Mouse (Mus musculus) retina, adult 2 months (tissue): ENCODE measurements around the gene Egflam.

ENCODE experiments used
- DNase-seq: peaks from one replicate; pipeline ENCODE4 v3.0.0-alpha.2; 2012; ENCODE audit warnings: low read depth, low spot score

Gene Egflam

DNA sequence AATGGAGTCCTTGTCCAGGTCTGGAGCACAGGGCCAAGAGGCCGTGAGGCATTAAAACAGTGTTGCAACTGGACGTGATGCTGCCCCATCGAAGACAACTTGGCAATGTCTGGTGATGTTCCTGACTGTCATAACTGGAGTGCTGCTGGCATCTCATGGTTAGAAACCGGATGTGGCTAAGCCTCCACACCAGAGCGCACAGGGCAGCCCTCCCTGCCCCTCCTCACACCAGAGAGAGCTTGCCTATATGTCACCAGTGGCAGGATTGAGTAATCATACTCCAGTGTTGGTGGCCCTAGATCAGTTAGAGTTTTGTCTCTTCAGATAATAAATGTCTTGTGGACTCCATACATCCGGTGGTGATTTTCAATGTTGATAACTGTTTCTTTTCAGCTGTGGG is 210.5 kb downstream of the Egflam start:
- DNase-seq: no peak

DNA sequence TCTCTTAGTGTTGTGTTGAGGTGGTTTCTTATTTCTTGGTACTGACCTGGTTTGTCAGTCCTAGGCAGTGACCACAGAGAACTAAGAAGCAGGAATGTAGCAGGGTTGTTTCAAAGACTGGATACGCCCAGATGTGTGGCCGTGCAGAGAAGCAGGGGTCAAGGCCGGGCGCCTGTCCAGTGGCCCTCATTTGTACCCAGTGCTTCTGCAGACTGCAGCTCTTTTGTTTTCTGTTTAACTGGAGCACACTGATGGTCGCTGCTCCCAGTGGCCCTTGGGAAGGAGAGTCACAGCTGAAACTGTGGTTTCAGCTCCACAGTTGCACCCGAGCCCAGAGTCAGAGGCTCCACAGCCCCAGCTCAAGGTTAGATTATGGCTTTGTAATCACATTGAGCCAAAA is 217.6 kb downstream of the Egflam start:
- no peak for DNase-seq

DNA sequence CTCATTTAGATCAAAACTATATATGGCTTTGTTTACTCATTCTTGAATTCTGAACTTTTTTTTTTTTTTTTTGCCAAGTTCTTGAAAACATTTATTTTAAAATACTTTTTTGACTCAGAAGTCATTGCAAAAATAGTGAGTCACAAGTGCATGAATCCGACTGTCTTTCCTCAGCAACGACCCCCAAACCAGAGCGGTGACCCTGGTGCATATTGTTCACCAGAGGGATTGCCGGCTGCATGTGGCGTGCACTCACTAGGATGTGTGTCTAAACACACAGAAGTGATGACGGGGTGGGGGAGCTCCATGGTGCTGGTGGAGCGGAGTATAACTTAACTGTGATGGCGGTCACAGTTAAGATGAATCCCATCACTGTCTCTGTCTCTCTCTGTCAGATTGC is 224.4 kb downstream of the Egflam start:
- DNase-seq: no peak

DNA sequence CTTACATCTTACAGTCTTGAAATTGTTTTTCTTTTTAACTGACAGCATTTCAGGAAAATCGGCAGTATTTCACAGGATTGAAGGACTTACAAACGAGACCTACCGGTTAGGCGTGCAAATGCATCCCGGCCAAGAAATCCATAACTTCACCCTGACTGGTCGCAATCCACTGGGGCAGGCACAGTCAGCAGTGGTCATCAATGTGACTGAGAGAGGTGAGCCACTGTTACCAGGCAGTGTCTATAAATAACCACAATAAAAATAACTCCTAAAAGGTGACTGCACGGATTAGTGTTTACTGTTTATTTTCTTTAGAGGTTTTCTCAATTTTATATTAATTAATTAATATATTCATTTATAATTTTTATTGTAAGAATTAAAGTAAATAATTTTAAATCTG is 224.8 kb downstream of the Egflam start:
- no peak for DNase-seq

DNA sequence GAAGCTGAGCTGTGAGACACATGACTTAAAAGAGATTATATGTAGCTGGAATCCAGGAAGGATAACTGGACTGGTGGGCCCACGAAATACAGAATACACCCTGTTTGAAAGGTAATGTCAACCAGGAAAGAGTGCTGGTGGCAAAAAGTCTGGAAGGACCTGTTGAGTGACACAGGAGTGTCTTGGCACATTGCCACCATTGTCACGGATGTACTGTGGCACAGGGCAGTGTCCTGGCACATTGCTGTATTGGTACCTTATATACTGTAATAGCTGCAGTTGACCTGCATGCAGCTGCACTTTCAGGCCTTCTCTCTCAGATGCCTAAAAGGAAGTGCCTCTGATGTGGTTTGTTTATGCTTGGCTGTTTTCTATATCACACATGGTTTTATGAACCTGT is 225.3 kb downstream of the Egflam start:
- no peak for DNase-seq

DNA sequence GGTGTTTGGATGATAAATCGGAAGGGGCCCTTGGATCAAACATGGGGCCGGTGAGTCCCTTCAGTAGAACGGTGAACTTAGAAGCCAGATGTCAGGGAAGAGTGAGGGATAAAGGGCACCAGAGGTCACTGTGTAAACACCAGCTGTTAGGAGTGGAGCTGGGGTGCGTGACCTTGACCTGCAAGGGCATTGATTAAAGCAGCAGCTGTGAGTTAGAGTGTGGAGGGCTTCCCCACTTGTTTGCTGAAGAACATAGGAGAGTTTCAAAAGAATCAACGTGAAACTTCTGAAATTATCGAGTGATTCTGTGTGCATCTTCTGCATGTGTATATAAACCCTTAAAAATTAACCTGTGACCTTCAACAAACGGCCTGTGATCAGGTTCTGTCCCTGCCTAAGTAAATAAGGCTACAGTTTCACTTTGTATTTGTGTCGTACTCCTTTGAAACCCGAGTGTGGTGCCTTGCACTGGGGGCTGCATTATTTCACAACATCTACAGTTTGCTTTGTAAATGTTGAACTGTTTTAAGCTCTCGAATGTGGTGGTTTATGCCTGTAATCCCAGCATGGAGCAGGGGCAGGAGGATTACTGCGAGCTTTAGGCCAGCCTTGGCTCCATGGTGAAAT is 230.2 kb downstream of the Egflam start:
- no peak for DNase-seq

DNA sequence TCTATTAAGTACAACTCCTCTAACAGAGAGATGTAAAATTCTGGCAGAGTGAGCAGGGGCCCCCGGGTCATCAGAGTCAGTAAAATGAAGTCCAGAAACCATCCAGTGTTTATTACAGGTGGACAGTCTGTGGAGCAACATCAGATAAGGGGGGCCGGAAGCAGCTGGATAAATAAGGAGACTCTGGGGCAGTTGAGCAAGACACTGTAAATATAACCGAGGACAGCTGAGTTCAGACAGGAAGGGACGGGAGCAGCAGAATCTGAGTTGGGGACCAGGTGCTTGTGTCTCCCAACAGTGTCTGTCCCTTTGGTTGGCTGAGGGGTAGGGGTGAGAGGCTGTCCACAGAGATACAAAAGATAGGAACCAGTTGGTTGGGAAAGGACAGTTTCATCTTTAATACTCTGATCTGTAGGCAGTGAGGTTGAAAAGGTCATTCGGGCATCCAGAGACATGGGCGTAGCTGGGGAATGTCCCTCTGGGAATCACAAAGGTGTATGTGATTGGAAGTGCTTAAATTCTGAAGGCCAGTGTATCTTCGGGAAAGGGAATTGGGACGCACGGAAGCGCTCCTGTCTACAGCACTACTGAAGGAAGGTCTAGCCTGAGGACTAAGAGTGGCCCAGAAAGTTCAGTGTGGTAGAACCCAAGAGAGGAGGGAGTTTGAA is 230.8 kb downstream of the Egflam start:
- no peak for DNase-seq

DNA sequence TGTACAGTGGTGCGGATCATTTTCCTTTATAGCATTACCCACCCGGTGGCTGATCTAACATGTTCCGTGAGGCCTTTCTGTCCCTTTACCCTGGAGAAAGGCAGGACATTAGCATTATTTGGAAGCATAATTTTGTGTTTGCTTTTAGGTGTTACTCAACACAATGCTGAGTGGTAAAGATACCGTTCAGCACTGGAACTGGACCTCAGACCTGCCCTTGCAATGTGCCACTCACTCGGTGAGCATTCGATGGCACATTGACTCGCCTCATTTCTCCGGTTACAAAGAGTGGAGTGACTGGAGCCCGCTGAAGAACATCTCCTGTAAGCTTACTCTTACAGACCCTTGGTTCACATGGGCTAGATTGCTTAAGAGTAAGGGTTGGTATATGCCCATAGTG is 231.5 kb downstream of the Egflam start:
- no peak for DNase-seq

DNA sequence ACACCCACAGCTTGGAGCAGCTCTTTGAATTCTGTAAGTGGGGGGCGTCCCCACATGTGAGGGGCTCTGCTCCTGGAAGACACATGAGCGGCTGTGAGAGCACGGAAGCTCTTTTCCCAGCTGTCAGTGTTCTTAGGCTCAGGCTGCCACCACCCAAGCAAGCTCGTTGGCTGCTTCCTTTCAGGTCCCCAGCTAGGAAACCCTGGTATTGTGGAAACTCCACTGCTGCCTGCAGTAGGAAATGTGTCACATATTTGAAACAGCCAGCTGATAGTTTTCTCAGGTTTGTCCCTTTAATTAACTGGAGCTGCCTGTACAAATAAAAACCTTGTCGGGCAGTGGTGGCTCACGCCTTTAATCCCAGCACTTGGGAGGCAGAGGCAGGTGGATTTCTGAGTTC is 234.3 kb downstream of the Egflam start:
- DNase-seq: no peak

DNA sequence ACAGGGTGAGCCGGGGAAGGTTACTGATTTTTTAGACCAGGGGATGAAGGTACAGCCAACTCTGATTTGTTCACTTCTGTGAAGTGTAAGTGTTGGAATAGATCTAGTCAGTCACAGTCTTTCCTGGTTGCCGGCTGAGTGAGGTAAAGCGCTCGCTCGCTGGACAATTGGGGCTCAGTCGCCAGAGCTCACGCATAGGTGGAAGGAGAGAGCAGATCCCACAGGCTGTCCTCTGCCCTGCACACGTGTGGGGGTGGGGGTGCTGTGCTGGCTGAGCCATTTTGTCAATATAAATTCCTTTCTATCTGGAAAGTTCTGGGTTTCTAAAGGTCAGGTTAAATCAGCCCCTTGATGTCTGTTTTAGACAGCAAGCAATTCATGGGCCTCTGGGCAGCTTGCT is 237.9 kb downstream of the Egflam start:
- no peak for DNase-seq

DNA sequence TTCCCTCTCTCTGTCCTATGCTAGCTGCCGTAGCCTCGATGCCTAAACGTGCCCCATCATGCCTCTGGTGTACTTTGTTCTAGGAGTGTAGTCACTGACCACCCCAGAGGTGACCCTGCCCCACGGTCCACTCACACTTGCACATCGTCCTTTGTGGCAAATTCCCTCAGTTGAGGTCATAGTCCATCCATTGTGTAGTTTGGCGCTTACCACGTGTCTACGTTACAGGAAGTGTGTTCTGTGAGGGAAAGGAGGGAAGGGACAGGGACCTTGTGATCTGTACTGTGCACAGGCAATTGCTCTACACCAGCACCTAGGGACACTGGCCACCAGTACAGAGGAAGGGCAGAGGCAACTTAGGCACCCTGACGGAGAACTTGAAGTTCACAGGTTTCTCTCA is 238.3 kb downstream of the Egflam start:
- no peak for DNase-seq

DNA sequence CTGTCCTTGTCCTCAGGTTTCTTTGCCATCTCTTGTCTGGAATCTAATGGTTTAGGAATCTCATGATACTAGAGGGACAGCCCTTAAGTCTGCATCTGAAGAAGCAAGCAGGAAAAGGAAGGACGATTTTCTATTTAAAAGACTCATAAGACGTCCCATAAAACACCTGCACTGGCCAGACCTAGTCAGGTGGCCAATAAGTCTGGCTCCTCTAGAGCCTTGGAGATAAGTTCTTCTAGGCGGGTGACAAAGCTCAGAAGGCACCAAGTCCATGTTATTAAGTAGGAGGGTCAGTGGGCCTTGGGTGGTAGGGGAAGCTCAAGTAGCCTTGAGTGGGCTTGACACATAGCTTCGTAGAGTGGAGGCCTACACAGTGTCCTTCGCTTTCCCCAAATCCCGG is 240.5 kb downstream of the Egflam start:
- DNase-seq: no peak
